Mouse (Mus musculus): ENCODE measurements at regions not wholly inside any gene's neighbourhood (a gene's known extent, or its start where the extent isn't known, plus 50 kb on each side); places are given as distances from the start of the nearest gene placed in this dataset.

DNA sequence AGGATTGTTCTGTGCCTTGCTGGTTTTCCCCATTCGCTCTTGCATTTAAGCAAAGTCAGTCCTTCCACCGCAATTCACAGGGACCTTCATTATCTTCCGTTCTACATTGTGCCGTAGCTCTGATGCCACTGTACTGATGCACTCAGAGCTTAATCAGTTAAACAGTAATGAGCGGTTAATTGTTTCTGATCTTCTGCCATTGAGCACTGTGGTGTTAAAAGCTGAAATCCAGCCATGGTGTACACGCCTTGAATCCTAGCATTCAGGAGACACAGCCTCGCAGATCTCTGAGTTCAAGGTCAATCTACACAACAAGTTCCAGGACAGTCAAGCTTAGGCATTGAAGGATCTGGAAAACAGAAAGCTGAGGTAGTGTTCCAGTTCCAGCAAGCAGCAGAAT lies 63.6 kb upstream of the Noct start:
- H3K4me2 ChIP-seq: no peak overlapping the region
- ATAC-seq: no peak
- H3K36me3 ChIP-seq (ENCODE audit: poor library complexity, severe bottlenecking): no peaks in the 10 kb centered on the region
- no peak overlapping the region for H3K27ac ChIP-seq
- peaks cover 14% of the 10 kb centered on the region for H3K4me1 ChIP-seq
- no peak overlapping the region for H3K4me3 ChIP-seq
- no peaks in the 10 kb centered on the region for H3K27me3 ChIP-seq
- H3K9me3 ChIP-seq (replicated peaks): no peaks in the 10 kb centered on the region
- WGBS: 59% methylated on average over 7 of the region's 7 CpGs
- H3K9ac ChIP-seq: no peak overlapping the region

DNA sequence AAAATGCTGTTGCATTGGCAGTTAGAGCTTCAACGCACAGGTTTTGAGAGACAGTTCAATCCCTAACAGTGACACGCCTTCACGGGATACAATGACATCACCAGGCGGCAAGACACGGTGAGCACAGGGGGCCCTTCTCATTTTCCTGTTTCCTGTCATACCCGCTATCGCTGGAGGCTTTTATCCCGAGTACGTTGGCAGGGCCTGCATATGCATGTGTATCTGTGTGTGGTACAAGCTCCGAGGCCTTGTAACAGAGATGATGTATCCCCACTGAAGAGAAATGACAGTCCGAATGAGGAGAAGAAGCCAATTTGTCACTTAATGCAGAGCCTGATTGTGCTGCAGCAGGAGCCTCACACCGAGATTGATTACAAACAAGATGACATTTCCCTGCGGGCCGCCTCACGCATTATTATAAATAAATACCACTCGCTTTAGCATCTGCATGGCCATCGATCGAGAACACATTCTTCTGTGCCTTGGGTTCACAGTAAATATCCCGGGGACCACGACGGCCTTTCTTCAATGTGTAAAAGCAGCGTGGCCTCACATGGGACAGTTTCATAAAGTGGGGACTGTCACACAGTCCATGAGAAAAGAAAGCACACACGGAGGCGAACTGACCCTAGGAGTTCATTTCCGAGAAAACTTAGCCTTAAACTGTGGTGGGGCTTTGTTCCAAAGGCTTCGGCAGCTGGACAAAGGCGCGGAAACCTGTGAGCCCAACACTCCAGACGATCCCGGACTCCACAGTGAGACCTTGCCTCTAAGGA lies 54.9 kb upstream of the Noct start:
- 0 out of 2 replicates have a peak, but pooled peaks cover 4% of the 10 kb centered on the region for H3K4me1 ChIP-seq
- H3K27me3 ChIP-seq: no peaks in the 10 kb centered on the region
- no peak overlapping the region for H3K4me2 ChIP-seq
- no peaks in the 10 kb centered on the region for H3K36me3 ChIP-seq (ENCODE audit: poor library complexity, severe bottlenecking)
- no peak overlapping the region for H3K9ac ChIP-seq
- H3K9me3 ChIP-seq (replicated peaks): no peaks in the 10 kb centered on the region
- ATAC-seq: peak; percentile 36
- WGBS: 73% methylated on average over 30 of the region's 30 CpGs
- H3K27ac ChIP-seq: no peak overlapping the region
- no peak overlapping the region for H3K4me3 ChIP-seq

DNA sequence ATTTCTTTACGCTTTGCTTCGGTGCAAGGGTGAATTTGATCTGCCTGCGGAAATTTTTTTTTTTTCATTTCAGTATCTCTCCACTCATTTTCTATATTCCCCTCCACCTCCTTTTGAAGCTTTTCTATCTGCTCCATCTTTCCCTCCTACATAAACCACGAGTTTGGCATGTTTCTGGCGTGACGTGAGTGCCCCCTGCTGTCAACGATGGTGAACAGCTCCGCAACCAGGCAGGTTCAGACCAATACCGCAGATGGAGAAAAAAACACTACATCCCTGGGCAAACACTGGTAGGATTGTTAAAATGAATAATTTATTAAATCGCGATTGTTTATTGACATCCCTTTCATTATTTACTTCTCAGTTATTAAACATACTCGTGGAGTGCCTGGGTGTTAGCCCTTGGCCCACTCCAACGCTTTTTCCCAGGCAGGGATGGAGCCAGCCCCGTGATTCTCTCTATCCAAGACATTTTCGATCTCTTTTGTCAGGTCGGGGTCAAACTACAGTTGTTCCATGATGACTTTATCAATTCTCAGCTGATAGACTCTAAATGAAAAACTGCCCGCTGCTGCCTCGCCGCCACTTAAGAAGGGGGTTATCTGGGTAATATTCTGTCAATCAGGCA lies 53.9 kb upstream of the Noct start:
- Histone ChIP-seq H3K9me3 (replicated peaks) (no peaks in the 10 kb centered on the region), H3K4me3 (no peak overlapping the region), H3K27ac (no peak overlapping the region), H3K36me3 (ENCODE audit: poor library complexity, severe bottlenecking) (no peaks in the 10 kb centered on the region), H3K9ac (no peak overlapping the region), H3K27me3 (no peaks in the 10 kb centered on the region), H3K4me1 (0 out of 2 replicates have a peak, but pooled peaks cover 4% of the 10 kb centered on the region), H3K4me2 (no peak overlapping the region)
- peak; percentile 88 for ATAC-seq
- 34% methylated on average over 19 of the region's 19 CpGs for WGBS

All from forebrain, embryonic 13.5 days (tissue).